ENCODE assay signal across 8 mouse cellular contexts in genomic region chr3:85970742-85971598, GRCm38 (mm10). TPM values are rescaled to one million over a fixed set of nuclear protein-coding genes. Genes with fewer than 3 reads are reported as not detected.
A peak's percentile ranks its signal among the peaks of the same experiment; 100 is the strongest.
DNase-seq lines count a peak whose midpoint lies in the region; ATAC-seq and TF ChIP-seq lines count a peak whose summit lies in the region.

Sh3d19 (plus strand) TSS chr3:85971109.

- ATAC-seq in embryonic facial prominence, embryonic 12.5 days (ENCODE audit: insufficient number of reproducible peaks, insufficient read depth, low FRiP score, low TSS enrichment), result peak; percentile 87

- WGBS in embryonic facial prominence, embryonic 12.5 days, result under 1% methylated on average over 64 of the region's 73 CpGs
- under 1% methylated on average over 69 of the region's 73 CpGs for WGBS in limb, embryonic 10.5 days
- WGBS in midbrain, embryonic 10.5 days, result under 1% methylated on average over 73 of the region's 73 CpGs
- 3% methylated on average over 72 of the region's 73 CpGs for WGBS in spleen, adult 2 months

- H3K27me3 ChIP-seq in embryonic facial prominence, embryonic 12.5 days, result no peaks in the 10 kb centered on the region
- H3K27me3 ChIP-seq in limb, embryonic 10.5 days (ENCODE audit: low read depth, poor library complexity, severe bottlenecking), result no peaks in the 10 kb centered on the region
- H3K27me3 ChIP-seq in midbrain, embryonic 10.5 days (ENCODE audit: low read depth, poor library complexity, severe bottlenecking), result peaks cover 14% of the 10 kb centered on the region
- H3K27me3 ChIP-seq in spleen, adult 2 months (ENCODE audit: control insufficient read depth, insufficient read depth, low read length), result peaks cover 9% of the 10 kb centered on the region; the same call in 1 of the 2 replicates

- DNase-seq in layer of hippocampus, adult 11-12 months (ENCODE audit: low spot score), result peak; percentile 52
- no peak for DNase-seq in layer of hippocampus, adult 9-10 months (ENCODE audit: low spot score)
- DNase-seq in heart, adult 11 months, result peak; percentile 99
- peak; percentile 86 for DNase-seq in kidney, adult 18-20 months
- DNase-seq in limb, embryonic 10.5 days (ENCODE audit: low spot score), result peak; percentile 83
- peak; percentile 80 for DNase-seq in midbrain, embryonic 10.5 days (ENCODE audit: low spot score)
- DNase-seq in spleen, adult 2 months (ENCODE audit: low read depth in 1 of 2, low spot score in 2 of 2), result peak in 1 of 2 experiments; percentile 8

- peak within 1 kb of the TSS; percentile 85 for H3K4me3 ChIP-seq in embryonic facial prominence, embryonic 12.5 days
- H3K4me3 ChIP-seq in limb, embryonic 10.5 days, result peak within 1 kb of the TSS; percentile 92
- H3K4me3 ChIP-seq in midbrain, embryonic 10.5 days, result peak within 1 kb of the TSS; percentile 85
- H3K4me3 ChIP-seq in spleen, adult 2 months (ENCODE audit: extremely low read depth, insufficient read depth, insufficient read length), result peak within 1 kb of the TSS; percentile 30; the same call in 1 of the 2 replicates

- peaks cover 14% of the 10 kb centered on the region for H3K4me1 ChIP-seq in embryonic facial prominence, embryonic 12.5 days
- peaks cover 41% of the 10 kb centered on the region for H3K4me1 ChIP-seq in limb, embryonic 10.5 days
- H3K4me1 ChIP-seq in midbrain, embryonic 10.5 days, result peaks cover 24% of the 10 kb centered on the region
- no peaks in the 10 kb centered on the region for H3K4me1 ChIP-seq in spleen, adult 2 months (ENCODE audit: control insufficient read depth, insufficient read depth, insufficient read length)

- H3K27ac ChIP-seq in embryonic facial prominence, embryonic 12.5 days, result peak within 1 kb of the TSS; percentile 73
- H3K27ac ChIP-seq in limb, embryonic 10.5 days, result peak within 1 kb of the TSS; percentile 96
- peak within 1 kb of the TSS; percentile 92 for H3K27ac ChIP-seq in midbrain, embryonic 10.5 days (replicated peaks)
- H3K27ac ChIP-seq in spleen, adult 2 months (ENCODE audit: insufficient read depth, low read length), result no peak within 1 kb of the TSS

- no peaks in the 10 kb centered on the region for H3K9me3 ChIP-seq in embryonic facial prominence, embryonic 12.5 days
- no peaks in the 10 kb centered on the region for H3K9me3 ChIP-seq in limb, embryonic 10.5 days (replicated peaks)
- H3K9me3 ChIP-seq in midbrain, embryonic 10.5 days (replicated peaks), result no peaks in the 10 kb centered on the region

- no peak for TF ChIP-seq POLR2A in spleen, adult 2 months (IDR thresholded peaks at IDR 0.05; ENCODE audit: low read depth, low read length)

- H3K4me2 ChIP-seq in embryonic facial prominence, embryonic 12.5 days (replicated peaks), result peak within 1 kb of the TSS; percentile 66

- peak within 1 kb of the TSS; percentile 90 for H3K9ac ChIP-seq in embryonic facial prominence, embryonic 12.5 days

- no peaks in the 10 kb centered on the region for H3K36me3 ChIP-seq in embryonic facial prominence, embryonic 12.5 days
- no peaks in the 10 kb centered on the region for H3K36me3 ChIP-seq in limb, embryonic 10.5 days
- no peaks in the 10 kb centered on the region for H3K36me3 ChIP-seq in midbrain, embryonic 10.5 days
- H3K36me3 ChIP-seq in spleen, adult 2 months (ENCODE audit: control insufficient read depth, insufficient read depth, low read length), result no peaks in the 10 kb centered on the region

- TF ChIP-seq CTCF in spleen, adult 2 months (IDR thresholded peaks at IDR 0.05; ENCODE audit: extremely low read depth, insufficient read depth, insufficient read length, insufficient replicate concordance), result no peak

RNA-seq across cellular contexts. Expression of gene Sh3d19, which starts in this region (rescaled TPM):
- polyA plus RNA-seq in embryonic facial prominence, embryonic 12.5 days (2016; fragmentation: Nextera tagmentation; extraction: Ambion mirVana), result 24.5 and 24.9 TPM in 2 replicates
- 15.0 and 20.3 TPM in 2 replicates for polyA plus RNA-seq in limb, embryonic 10.5 days (2016; fragmentation: Nextera tagmentation; extraction: Ambion mirVana)
- polyA plus RNA-seq in midbrain, embryonic 10.5 days (2016; fragmentation: Nextera tagmentation; extraction: Ambion mirVana), result 6.8 and 6.9 TPM in 2 replicates
- polyA plus RNA-seq in spleen, adult 2 months (2012; rRNA removed), result 5.6 and 9.1 TPM in 2 replicates

Comparison
In these comparisons a context has a peak if more than half of its experiments do, and no peak if none do; other contexts are left out.
1. H3K4me3 ChIP-seq: peak in every context shown above with its lines; median percentile 92 in limb, embryonic 10.5 days; 85 in embryonic facial prominence, embryonic 12.5 days; 85 in midbrain, embryonic 10.5 days; 30 in spleen, adult 2 months.